Mouse (Mus musculus): Measurements from ENCODE around the gene Ccnd3.
A peak's percentile ranks its signal among the peaks of the same experiment; 100 is the strongest.

The Ccnd3 gene

GRCm38 (mm10) chr17:47554621-47555020, 49.8 kb downstream of the Ccnd3 start:
- no peak for DNase-seq

- no peak for DNase-seq
Measured at GRCm38 (mm10) chr17:47557179-47557578, 52.3 kb downstream of the Ccnd3 start.

GRCm38 (mm10) chr17:47559726-47560125, 54.9 kb downstream of the Ccnd3 start:
- no peak for DNase-seq

- DNase-seq: no peak
Measured at GRCm38 (mm10) chr17:47562875-47563274, 58.0 kb downstream of the Ccnd3 start.

GRCm38 (mm10) chr17:47564612-47565011, 59.8 kb downstream of the Ccnd3 start:
- DNase-seq: no peak

GRCm38 (mm10) chr17:47566133-47566532, 61.3 kb downstream of the Ccnd3 start:
- DNase-seq: no peak

GRCm38 (mm10) chr17:47567271-47567670, 62.4 kb downstream of the Ccnd3 start:
- no peak for DNase-seq

GRCm38 (mm10) chr17:47568389-47568788, 63.5 kb downstream of the Ccnd3 start:
- DNase-seq: no peak

GRCm38 (mm10) chr17:47568951-47569527, 64.2 kb downstream of the Ccnd3 start:
- no peak for DNase-seq

GRCm38 (mm10) chr17:47571621-47572020, 66.8 kb downstream of the Ccnd3 start:
- DNase-seq: no peak

- no peak for DNase-seq
Measured at GRCm38 (mm10) chr17:47572436-47572835, 67.6 kb downstream of the Ccnd3 start.

GRCm38 (mm10) chr17:47574028-47574427, 69.2 kb downstream of the Ccnd3 start:
- DNase-seq: no peak

- DNase-seq: no peak
Measured at GRCm38 (mm10) chr17:47574830-47575229, 70.0 kb downstream of the Ccnd3 start.

- DNase-seq: no peak
Measured at GRCm38 (mm10) chr17:47578655-47579054, 73.8 kb downstream of the Ccnd3 start.

GRCm38 (mm10) chr17:47580962-47581361, 76.1 kb downstream of the Ccnd3 start:
- DNase-seq: no peak

- no peak for DNase-seq
Measured at GRCm38 (mm10) chr17:47588517-47588916, 83.7 kb downstream of the Ccnd3 start.

- no peak for DNase-seq
Measured at GRCm38 (mm10) chr17:47591073-47591472, 86.2 kb downstream of the Ccnd3 start.

GRCm38 (mm10) chr17:47593215-47593853, 88.5 kb downstream of the Ccnd3 start:
- DNase-seq: peak; percentile 87 to 89

GRCm38 (mm10) chr17:47593854-47594182, 89.0 kb downstream of the Ccnd3 start:
- no peak for DNase-seq

GRCm38 (mm10) chr17:47594183-47594968, 89.5 kb downstream of the Ccnd3 start:
- DNase-seq: peak; percentile 61 to 80

- DNase-seq: no peak
Measured at GRCm38 (mm10) chr17:47594969-47595247, 90.1 kb downstream of the Ccnd3 start.

- peak; percentile 69 to 76 for DNase-seq
Measured at GRCm38 (mm10) chr17:47595248-47596161, 90.7 kb downstream of the Ccnd3 start.

- peak in 1 of 2 experiments; percentile 34 for DNase-seq
Measured at GRCm38 (mm10) chr17:47596162-47596838, 91.4 kb downstream of the Ccnd3 start.
